Mouse (Mus musculus): ENCODE results near the gene Atp2c1.
A peak's percentile ranks its signal among the peaks of the same experiment; 100 is the strongest.

Gene Atp2c1

GRCm38 (mm10) chr9:105527219-105527618 lies at the start of gene Atp2c1:
TSS of gene Atp2c1 (minus strand) at chr9:105527319.
- no peak for DNase-seq

- no peak for DNase-seq
Observed at GRCm38 (mm10) chr9:105557452-105557851, 30.3 kb upstream of the Atp2c1 start.

- peak; percentile 30 for DNase-seq
Observed at GRCm38 (mm10) chr9:105556141-105556735, 29.1 kb upstream of the Atp2c1 start.

GRCm38 (mm10) chr9:105554439-105554807 lies 27.3 kb upstream of the Atp2c1 start:
- DNase-seq, result no peak

GRCm38 (mm10) chr9:105553629-105554438 lies 26.7 kb upstream of the Atp2c1 start:
- DNase-seq, result peak; percentile 20

- DNase-seq, result no peak
Observed at GRCm38 (mm10) chr9:105551407-105551806, 24.3 kb upstream of the Atp2c1 start.

GRCm38 (mm10) chr9:105549096-105549495 lies 22.0 kb upstream of the Atp2c1 start:
- DNase-seq, result peak; percentile 16

- DNase-seq, result no peak
Observed at GRCm38 (mm10) chr9:105544013-105544750, 17.1 kb upstream of the Atp2c1 start.

GRCm38 (mm10) chr9:105537473-105537872 lies 10.4 kb upstream of the Atp2c1 start:
- no peak for DNase-seq

- DNase-seq, result no peak
Observed at GRCm38 (mm10) chr9:105536877-105537276, 9.8 kb upstream of the Atp2c1 start.

- DNase-seq, result no peak
Observed at GRCm38 (mm10) chr9:105525355-105525754, 1.8 kb downstream of the Atp2c1 start.

GRCm38 (mm10) chr9:105523038-105523437 lies 4.1 kb downstream of the Atp2c1 start:
- DNase-seq, result peak; percentile 15

GRCm38 (mm10) chr9:105522063-105522462 lies 5.1 kb downstream of the Atp2c1 start:
- no peak for DNase-seq

- peak; percentile 14 for DNase-seq
Observed at GRCm38 (mm10) chr9:105520776-105521552, 6.2 kb downstream of the Atp2c1 start.

- DNase-seq, result no peak
Observed at GRCm38 (mm10) chr9:105519278-105519883, 7.7 kb downstream of the Atp2c1 start.

GRCm38 (mm10) chr9:105503690-105504089 lies 23.4 kb downstream of the Atp2c1 start:
- no peak for DNase-seq

GRCm38 (mm10) chr9:105502389-105502788 lies 24.7 kb downstream of the Atp2c1 start:
- no peak for DNase-seq

- DNase-seq, result peak; percentile 60
Observed at GRCm38 (mm10) chr9:105495316-105496174, 31.6 kb downstream of the Atp2c1 start.

GRCm38 (mm10) chr9:105494553-105495315 lies 32.4 kb downstream of the Atp2c1 start:
- peak; percentile 99 for DNase-seq

GRCm38 (mm10) chr9:105492744-105493143 lies 34.4 kb downstream of the Atp2c1 start:
- no peak for DNase-seq

- no peak for DNase-seq
Observed at GRCm38 (mm10) chr9:105488363-105488762, 38.8 kb downstream of the Atp2c1 start.
